Mouse (Mus musculus) kidney, adult 2 months (tissue): Measurements from ENCODE around the gene Barx1. TPM values are rescaled to one million over a fixed set of nuclear protein-coding genes. Genes with fewer than 3 reads are reported as not detected.

ENCODE experiments used
- DNase-seq: peaks from one replicate; pipeline ENCODE4 v3.0.0; 2021
- H3K27ac ChIP-seq: fragments of 200-500 bp; 2 replicates; pipeline ENCODE4 v1.5.1; 2012; ENCODE audit warnings: low read depth, low read length, control low read depth, inconsistent platforms; ENCODE audit not compliant: insufficient read depth
- H3K27me3 ChIP-seq: fragments of 200-500 bp; replicated peaks from 2 replicates; pipeline ENCODE4 v1.6.1; 2012; ENCODE audit warnings: mild to moderate bottlenecking, moderate library complexity, low read length, inconsistent platforms; ENCODE audit not compliant: control insufficient read depth, insufficient read depth
- H3K36me3 ChIP-seq: fragments of 200-500 bp; 2 replicates; pipeline ENCODE4 v1.6.1; 2012; ENCODE audit warnings: mild to moderate bottlenecking, moderate library complexity, low read length, inconsistent platforms; ENCODE audit not compliant: control insufficient read depth, insufficient read depth
- H3K4me1 ChIP-seq: fragments of 200-500 bp; 2 replicates; pipeline ENCODE4 v1.6.1; 2011; ENCODE audit warnings: low read length; ENCODE audit not compliant: control insufficient read depth, insufficient read depth
- H3K4me3 ChIP-seq: fragments of 200-500 bp; 2 replicates; pipeline ENCODE4 v1.5.1; 2011; ENCODE audit warnings: mild to moderate bottlenecking, low read depth, low read length, control low read depth; ENCODE audit not compliant: insufficient read depth
- CTCF ChIP-seq: fragments of 200-500 bp; conservative IDR thresholded peaks from 2 replicates; pipeline ENCODE4 v1.5.1; 2011; ENCODE audit warnings: low read depth, mild to moderate bottlenecking, control low read depth, low read length, moderate library complexity, mixed read lengths; ENCODE audit not compliant: insufficient read depth, insufficient read length
- POLR2A ChIP-seq: fragments of 200-500 bp; IDR thresholded peaks from one replicate; pipeline ENCODE4 v1.6.1; 2011; ENCODE audit warnings: low read depth, low read length, control low read depth
- WGBS: fragments of 180-500 bp; shearing (Covaris S2); methylation state at CpG from one replicate; pipeline ENCODE4 v1.1.7; 2018; 5-methylcytosine and 5-hydroxymethylcytosine counted together
- polyA plus RNA-seq: library from polyadenylated mRNA; depleted of rRNA; stranded (reverse); fragments of >200 nt; gene quantifications from 2 replicates; pipeline ENCODE4 v1.2.3, GENCODE M21; 2012; rRNA removed

The Barx1 gene
- polyA plus RNA-seq, 1 experiment, result not detected

- no peak for TF ChIP-seq POLR2A
- no peak for TF ChIP-seq CTCF
- no peak overlapping the region for H3K4me3 ChIP-seq
- no peaks in the 10 kb centered on the region for H3K36me3 ChIP-seq
- WGBS, result 53% methylated on average over 2 of the region's 2 CpGs
- no peak for DNase-seq
- H3K27ac ChIP-seq, result no peak overlapping the region
- no peaks in the 10 kb centered on the region for H3K27me3 ChIP-seq
- no peaks in the 10 kb centered on the region for H3K4me1 ChIP-seq
Measured at GRCm38 (mm10) chr13:48691991-48692390, 29.2 kb downstream of the Barx1 start.

DNA sequence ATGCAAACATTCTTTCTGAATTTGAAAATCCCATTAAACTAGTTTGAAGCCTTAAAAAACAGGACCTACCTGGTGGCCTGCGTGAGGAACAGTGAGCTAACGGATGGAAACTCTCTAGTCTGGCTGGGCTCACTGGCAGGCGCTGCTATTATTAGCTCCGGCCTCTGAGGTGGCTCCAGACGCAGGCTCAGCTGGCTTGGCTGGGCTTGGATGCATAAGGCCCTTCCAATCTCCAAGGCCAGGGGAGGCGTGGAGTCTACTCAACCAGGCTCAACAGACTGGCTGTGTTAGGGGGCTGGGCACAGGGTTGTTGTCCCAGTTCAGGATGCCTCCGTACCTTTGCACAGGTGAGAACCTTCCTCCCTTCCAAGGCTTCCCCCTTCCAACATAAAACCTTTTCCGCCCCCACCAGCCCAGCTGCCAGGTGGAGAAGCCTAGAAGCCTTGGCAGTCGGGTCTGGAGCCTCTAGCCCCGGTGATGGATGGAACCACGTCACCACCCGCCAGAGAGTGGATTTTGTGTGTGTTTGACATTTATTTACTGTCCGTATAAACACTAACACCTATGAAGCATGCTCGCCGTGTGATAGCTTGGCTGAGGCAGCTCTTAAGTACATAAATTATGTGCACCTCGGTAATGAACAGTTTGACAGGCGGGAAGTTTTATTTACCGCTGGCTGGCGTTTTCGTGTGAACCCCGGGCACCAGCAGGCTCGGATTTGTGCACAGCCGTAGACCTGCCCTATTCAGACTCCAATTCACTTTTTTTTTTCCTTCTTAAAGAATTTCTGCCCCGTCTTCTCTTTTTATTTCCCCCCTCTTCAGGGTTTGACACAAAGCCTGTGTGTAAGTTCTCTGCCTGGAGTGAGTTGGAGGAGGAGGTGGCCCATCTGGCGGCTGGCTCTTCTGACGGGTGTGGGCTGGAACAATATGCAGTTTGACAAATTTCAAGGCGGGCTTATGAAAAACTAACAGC is 31.6 kb downstream of the Barx1 start:
- TF ChIP-seq POLR2A (no peak), CTCF (no peak)
- H3K27me3 ChIP-seq, result no peaks in the 10 kb centered on the region
- no peak overlapping the region for H3K4me3 ChIP-seq
- DNase-seq, result no peak
- no peaks in the 10 kb centered on the region for H3K4me1 ChIP-seq
- 33% methylated on average over 27 of the region's 27 CpGs for WGBS
- no peaks in the 10 kb centered on the region for H3K36me3 ChIP-seq
- H3K27ac ChIP-seq, result no peak overlapping the region

DNA sequence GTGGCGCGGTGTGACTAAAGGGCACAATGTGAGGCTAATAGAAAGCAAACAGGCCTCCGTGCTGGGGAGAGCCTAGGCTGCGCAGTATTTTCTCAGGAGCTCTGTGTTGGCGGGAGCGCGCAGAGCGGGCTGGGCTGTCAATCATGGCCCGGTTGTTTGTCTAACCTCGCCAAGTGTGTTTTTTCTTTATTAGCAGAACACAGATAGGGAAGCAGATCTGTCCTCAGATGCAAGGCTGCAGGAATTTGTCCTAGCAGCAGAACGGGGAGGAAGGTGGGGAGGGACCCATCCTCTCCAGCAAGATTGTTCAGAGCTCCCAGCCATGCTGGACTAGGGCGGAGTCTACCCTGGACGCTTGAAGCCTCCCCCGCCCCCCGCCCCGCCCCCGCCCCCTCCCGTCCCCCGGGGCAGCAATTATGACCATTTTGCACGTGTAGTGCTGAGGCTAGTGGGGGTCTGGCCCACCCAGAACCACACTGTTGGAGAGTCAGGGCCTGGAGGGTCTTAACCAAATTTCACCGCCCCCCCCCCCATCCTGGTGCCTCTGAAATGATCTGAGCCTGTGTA is 43.7 kb downstream of the Barx1 start:
- H3K36me3 ChIP-seq, result no peaks in the 10 kb centered on the region
- H3K4me3 ChIP-seq, result no peak overlapping the region
- TF ChIP-seq POLR2A, result no peak
- TF ChIP-seq CTCF, result no peak
- H3K4me1 ChIP-seq, result no peaks in the 10 kb centered on the region
- no peaks in the 10 kb centered on the region for H3K27me3 ChIP-seq
- no peak for DNase-seq
- WGBS, result 9% methylated on average over 21 of the region's 21 CpGs
- no peak overlapping the region for H3K27ac ChIP-seq

- no peaks in the 10 kb centered on the region for H3K36me3 ChIP-seq
- TF ChIP-seq POLR2A, result no peak
- TF ChIP-seq CTCF, result no peak
- no peaks in the 10 kb centered on the region for H3K4me1 ChIP-seq
- H3K27ac ChIP-seq, result no peak overlapping the region
- no peak for DNase-seq
- no peak overlapping the region for H3K4me3 ChIP-seq
- H3K27me3 ChIP-seq, result no peaks in the 10 kb centered on the region
- WGBS, result 72% methylated on average over 2 of the region's 2 CpGs
Measured at GRCm38 (mm10) chr13:48712675-48713074, 49.9 kb downstream of the Barx1 start.

DNA sequence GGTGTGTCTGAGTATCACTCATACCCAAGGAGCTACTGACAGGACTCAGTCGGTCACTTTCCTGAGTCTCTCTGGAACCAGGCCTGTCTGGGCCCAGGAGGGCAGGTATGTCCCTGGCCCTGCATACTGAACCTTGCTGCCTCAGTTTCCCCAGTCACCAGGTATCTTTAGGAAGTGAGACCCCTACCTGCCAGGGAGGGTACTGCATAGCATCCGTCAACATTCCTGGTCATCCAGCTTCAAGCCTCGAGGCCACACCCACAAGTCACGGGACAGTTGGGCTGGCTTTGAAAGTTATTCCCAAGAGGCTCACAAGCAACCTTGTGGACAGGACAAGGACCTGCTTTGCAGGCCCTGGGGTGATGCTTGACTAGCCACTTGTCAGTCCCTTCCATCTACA is 53.3 kb downstream of the Barx1 start:
- no peak for DNase-seq
- no peak overlapping the region for H3K27ac ChIP-seq
- WGBS, result 51% methylated on average over 4 of the region's 4 CpGs

More for the DNA sequence above, 53.3 kb downstream of the Barx1 start:
- H3K4me1 ChIP-seq, result no peaks in the 10 kb centered on the region
- H3K4me3 ChIP-seq, result no peak overlapping the region
- H3K27me3 ChIP-seq, result no peaks in the 10 kb centered on the region
- TF ChIP-seq POLR2A (no peak), CTCF (peak; percentile 38; the same call in 1 of the 2 replicates)
- no peaks in the 10 kb centered on the region for H3K36me3 ChIP-seq

Other genes with a start within 250 kb of the Barx1 start
- 5.3 and 5.9 TPM in 2 replicates for gene Zfp169, start 149.5 kb upstream of the Barx1 start, polyA plus RNA-seq
- gene A830005F24Rik, start 149.4 kb upstream of the Barx1 start, polyA plus RNA-seq, result not detected in 2 replicates
- gene Ptpdc1, start 37.3 kb upstream of the Barx1 start, polyA plus RNA-seq, result 7.7 and 8.5 TPM in 2 replicates
- 12.2 and 15.2 TPM in 2 replicates for gene Phf2, start 208.1 kb downstream of the Barx1 start, polyA plus RNA-seq